Comparison of ENCODE assay signal across 8 mouse cellular contexts in the genomic region with DNA sequence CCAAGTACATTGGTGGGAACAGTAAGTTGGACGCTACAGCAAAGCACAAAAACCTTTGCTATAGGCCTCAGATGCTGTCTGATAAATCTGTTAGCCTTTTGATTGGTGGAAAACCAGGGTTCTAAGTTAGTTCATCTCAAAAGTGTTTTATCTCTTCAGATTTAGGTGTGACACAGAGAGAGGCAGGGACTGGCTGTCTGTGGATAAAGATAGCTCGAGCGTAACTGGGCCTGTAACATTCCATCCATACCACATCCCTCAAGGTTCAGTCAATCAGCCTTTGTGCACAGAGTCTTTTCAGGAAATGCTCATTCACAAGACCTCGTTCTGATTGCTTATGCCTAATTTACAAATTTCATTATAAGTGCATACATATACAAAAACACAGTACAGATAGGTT. TPM values are rescaled to one million over a fixed set of nuclear protein-coding genes. Genes with fewer than 3 reads are reported as not detected.
DNase-seq lines count a peak whose midpoint lies in the region; ATAC-seq and TF ChIP-seq lines count a peak whose summit lies in the region.

No protein-coding gene starts in this region.

- H3K9ac ChIP-seq in neural tube, embryonic 12.5 days = no peak overlapping the region
- H3K9ac ChIP-seq in neural tube, embryonic 15.5 days (replicated peaks) = no peak overlapping the region
- H3K9ac ChIP-seq in forebrain, embryonic 12.5 days = no peak overlapping the region
- 0 out of 2 replicates have a peak overlapping the region, but pooled peaks have one; percentile 12 for H3K9ac ChIP-seq in limb, embryonic 14.5 days (ENCODE audit: low read depth, low read length, severe bottlenecking)

- intact Hi-C loops in left cerebral cortex, postnatal 4 days (cut with DNase I) = no loop called here

- H3K4me2 ChIP-seq in neural tube, embryonic 12.5 days (replicated peaks) = peak overlapping the region; percentile 6; the same call in 1 of the 2 replicates
- H3K4me2 ChIP-seq in neural tube, embryonic 15.5 days = no peak overlapping the region; the same call in 1 of the 2 replicates
- H3K4me2 ChIP-seq in forebrain, embryonic 12.5 days = peak overlapping the region; percentile 11
- peak overlapping the region; percentile 10; the same call in 1 of the 2 replicates for H3K4me2 ChIP-seq in limb, embryonic 14.5 days (replicated peaks; ENCODE audit: low read depth, low read length, severe bottlenecking)

- H3K27ac ChIP-seq in neural tube, embryonic 12.5 days = no peak overlapping the region
- no peak overlapping the region for H3K27ac ChIP-seq in neural tube, embryonic 15.5 days (replicated peaks)
- H3K27ac ChIP-seq in forebrain, embryonic 12.5 days = no peak overlapping the region
- 0 out of 2 replicates have a peak overlapping the region, but pooled peaks have one; percentile 19 for H3K27ac ChIP-seq in limb, embryonic 14.5 days (replicated peaks; ENCODE audit: low read depth, low read length)

- WGBS in neural tube, embryonic 12.5 days = 19% methylated on average over 4 of the region's 4 CpGs
- 21% methylated on average over 4 of the region's 4 CpGs for WGBS in neural tube, embryonic 15.5 days
- 17% methylated on average over 4 of the region's 4 CpGs for WGBS in forebrain, embryonic 12.5 days
- 32% methylated on average over 4 of the region's 4 CpGs for WGBS in limb, embryonic 14.5 days

- no peaks in the 10 kb centered on the region for H3K36me3 ChIP-seq in neural tube, embryonic 12.5 days
- H3K36me3 ChIP-seq in neural tube, embryonic 15.5 days = no peaks in the 10 kb centered on the region
- no peaks in the 10 kb centered on the region for H3K36me3 ChIP-seq in forebrain, embryonic 12.5 days (replicated peaks)
- H3K36me3 ChIP-seq in limb, embryonic 14.5 days (ENCODE audit: control insufficient read depth, insufficient read depth, low read length) = no peaks in the 10 kb centered on the region

- ATAC-seq in neural tube, embryonic 12.5 days (ENCODE audit: low FRiP score, low read depth) = no peak
- ATAC-seq in neural tube, embryonic 15.5 days (ENCODE audit: low FRiP score) = no peak
- ATAC-seq in forebrain, embryonic 12.5 days (ENCODE audit: low FRiP score) = no peak
- ATAC-seq in limb, embryonic 14.5 days (ENCODE audit: low FRiP score, low read depth) = no peak

- no peak overlapping the region for H3K4me3 ChIP-seq in neural tube, embryonic 12.5 days
- H3K4me3 ChIP-seq in neural tube, embryonic 15.5 days (replicated peaks) = no peak overlapping the region
- H3K4me3 ChIP-seq in forebrain, embryonic 12.5 days (replicated peaks) = 0 out of 2 replicates have a peak overlapping the region, but pooled peaks have one; percentile 0
- 0 out of 2 replicates have a peak overlapping the region, but pooled peaks have one; percentile 5 for H3K4me3 ChIP-seq in limb, embryonic 14.5 days (replicated peaks; ENCODE audit: low read length)

- no peak for DNase-seq in limb, embryonic 14.5 days (ENCODE audit: low spot score)
- peak; percentile 58 for DNase-seq in yolk sac, embryonic 10.5 days (ENCODE audit: low spot score)
- DNase-seq in frontal cortex, adult 2 months (ENCODE audit: extremely low spot score in 1 of 2, low spot score in 1 of 2) = no peak
- DNase-seq in left cerebral cortex, postnatal 4 days = no peak
- DNase-seq in cerebellum, postnatal 10 days = no peak

- no peak for TF ChIP-seq POLR2A in limb, embryonic 14.5 days (IDR thresholded peaks at IDR 0.05; ENCODE audit: borderline replicate concordance, extremely low read depth, insufficient read depth, insufficient read length)

- no peaks in the 10 kb centered on the region for H3K9me3 ChIP-seq in neural tube, embryonic 12.5 days
- no peaks in the 10 kb centered on the region for H3K9me3 ChIP-seq in neural tube, embryonic 15.5 days (replicated peaks)
- H3K9me3 ChIP-seq in forebrain, embryonic 12.5 days = no peaks in the 10 kb centered on the region
- no peaks in the 10 kb centered on the region for H3K9me3 ChIP-seq in limb, embryonic 14.5 days (ENCODE audit: control insufficient read depth, low read length)

- H3K27me3 ChIP-seq in neural tube, embryonic 12.5 days (replicated peaks) = no peaks in the 10 kb centered on the region
- no peaks in the 10 kb centered on the region for H3K27me3 ChIP-seq in neural tube, embryonic 15.5 days (replicated peaks)
- no peaks in the 10 kb centered on the region for H3K27me3 ChIP-seq in forebrain, embryonic 12.5 days
- H3K27me3 ChIP-seq in limb, embryonic 14.5 days (ENCODE audit: control insufficient read depth, insufficient read depth, low read length) = no peaks in the 10 kb centered on the region

- H3K4me1 ChIP-seq in neural tube, embryonic 12.5 days = peaks cover 19% of the 10 kb centered on the region
- peaks cover 36% of the 10 kb centered on the region for H3K4me1 ChIP-seq in neural tube, embryonic 15.5 days
- peaks cover 32% of the 10 kb centered on the region for H3K4me1 ChIP-seq in forebrain, embryonic 12.5 days
- peaks cover 18% of the 10 kb centered on the region for H3K4me1 ChIP-seq in limb, embryonic 14.5 days (ENCODE audit: control insufficient read depth, insufficient read depth, low read length)

RNA-seq across cellular contexts. Expression of a gene that starts 3.4 kb away (rescaled TPM):
- polyA plus RNA-seq in neural tube, embryonic 12.5 days (2016; fragmentation: Nextera tagmentation; extraction: Ambion mirVana) = 43.0 and 47.3 TPM in 2 replicates
- polyA plus RNA-seq in neural tube, embryonic 15.5 days (2015; fragmentation: Nextera tagmentation; extraction: Ambion mirVana) = 37.4 and 37.6 TPM in 2 replicates
- polyA plus RNA-seq in forebrain, embryonic 12.5 days (2016; fragmentation: Nextera tagmentation; extraction: Ambion mirVana) = 46.1 and 48.1 TPM in 2 replicates
- 16.3 and 24.9 TPM in 2 replicates for polyA plus RNA-seq in limb, embryonic 14.5 days (2012; rRNA removed)
- 46.5 and 51.2 TPM in 2 replicates for polyA plus RNA-seq in limb, embryonic 14.5 days (2014; fragmentation: Nextera tagmentation; extraction: Ambion mirVana)
- polyA plus RNA-seq in frontal cortex, adult 2 months (2012; rRNA removed) = 14.5 and 15.2 TPM in 2 replicates
- 10 to 100 TPM; 20.0 to 23.3 TPM for total RNA-seq in left cerebral cortex, postnatal 4 days (2021)

RNA-seq across cellular contexts. Expression of a gene that starts 43.1 kb away (rescaled TPM):
- 1.2 and 1.4 TPM in 2 replicates for polyA plus RNA-seq in neural tube, embryonic 12.5 days (2016; fragmentation: Nextera tagmentation; extraction: Ambion mirVana)
- 0.56 and 0.90 TPM in 2 replicates for polyA plus RNA-seq in neural tube, embryonic 15.5 days (2015; fragmentation: Nextera tagmentation; extraction: Ambion mirVana)
- polyA plus RNA-seq in forebrain, embryonic 12.5 days (2016; fragmentation: Nextera tagmentation; extraction: Ambion mirVana) = 1.3 and 1.4 TPM in 2 replicates
- polyA plus RNA-seq in limb, embryonic 14.5 days (2012; rRNA removed) = 0.53 and 0.91 TPM in 2 replicates
- 1.2 and 1.4 TPM in 2 replicates for polyA plus RNA-seq in limb, embryonic 14.5 days (2014; fragmentation: Nextera tagmentation; extraction: Ambion mirVana)
- 1.1 and 2.8 TPM in 2 replicates for polyA plus RNA-seq in frontal cortex, adult 2 months (2012; rRNA removed)
- total RNA-seq in left cerebral cortex, postnatal 4 days (2021) = under 1 TPM; 0.12 to 0.20 TPM

Comparison
In these comparisons a context has a peak if more than half of its experiments do, and no peak if none do; other contexts are left out.
1. H3K4me3 ChIP-seq: peak in forebrain, embryonic 12.5 days (single experiment) and limb, embryonic 14.5 days (single experiment); none in neural tube, embryonic 12.5 days (single experiment) and neural tube, embryonic 15.5 days (single experiment).